32 mouse cellular contexts compared by ENCODE assay signal in genomic region chr3:135590471-135590870, GRCm38 (mm10).
A peak's percentile ranks its signal among the peaks of the same experiment; 100 is the strongest.
DNase-seq lines count a peak whose midpoint lies in the region; ATAC-seq and TF ChIP-seq lines count a peak whose summit lies in the region.
"Had no signal": no experiment of that assay in that cellular context is flagged by ENCODE, and none has a peak within 500 bp of the region (broad histone marks: within the 10 kb centered on the region; RNA-seq: fewer than 3 reads in every experiment).

No protein-coding gene starts in this region.

- H3K9me3 ChIP-seq in liver, embryonic 12.5 days (replicated peaks): no peaks in the 10 kb centered on the region
- H3K9me3 ChIP-seq in intestine, postnatal 0 days (ENCODE audit: control insufficient read depth): no peaks in the 10 kb centered on the region
- no peaks in the 10 kb centered on the region for H3K9me3 ChIP-seq in forebrain, embryonic 16.5 days (ENCODE audit: control insufficient read depth, low read length)
- H3K9me3 ChIP-seq: heart, embryonic 13.5 days; limb, embryonic 12.5 days had no signal

- no peaks in the 10 kb centered on the region for H3K27me3 ChIP-seq in liver, embryonic 12.5 days (replicated peaks)
- no peaks in the 10 kb centered on the region for H3K27me3 ChIP-seq in intestine, postnatal 0 days (replicated peaks; ENCODE audit: control insufficient read depth, insufficient read depth, low read length)
- no peaks in the 10 kb centered on the region for H3K27me3 ChIP-seq in forebrain, embryonic 16.5 days (replicated peaks; ENCODE audit: control insufficient read depth, insufficient read depth, low read length)
- H3K27me3 ChIP-seq: CH12.LX; heart, embryonic 13.5 days; limb, embryonic 12.5 days; Patski had no signal

- peaks cover 22% of the 10 kb centered on the region for H3K4me1 ChIP-seq in liver, embryonic 12.5 days
- no peaks in the 10 kb centered on the region for H3K4me1 ChIP-seq in intestine, postnatal 0 days (replicated peaks; ENCODE audit: control insufficient read depth, insufficient read depth, low read length)
- peaks cover 2% of the 10 kb centered on the region for H3K4me1 ChIP-seq in forebrain, embryonic 16.5 days (replicated peaks; ENCODE audit: control insufficient read depth, insufficient read depth, low read length)

- 37% methylated on average over 4 of the region's 4 CpGs for WGBS in liver, embryonic 12.5 days (ENCODE audit: insufficient replicate concordance)
- WGBS in intestine, postnatal 0 days: 47% methylated on average over 4 of the region's 4 CpGs
- 95% methylated on average over 4 of the region's 4 CpGs for WGBS in forebrain, embryonic 16.5 days

- H3K9ac ChIP-seq in liver, embryonic 12.5 days: no peak overlapping the region
- H3K9ac ChIP-seq in intestine, postnatal 0 days (ENCODE audit: low read depth, low read length): no peak overlapping the region
- H3K9ac ChIP-seq in forebrain, embryonic 16.5 days (replicated peaks; ENCODE audit: low read depth, low read length): no peak overlapping the region
- H3K9ac ChIP-seq: forebrain, postnatal 0 days; heart, embryonic 13.5 days; hindbrain, embryonic 14.5 days; limb, embryonic 12.5 days; liver, embryonic 14.5 days had no signal

- DNase-seq in liver (no peak), MN1 (ENCODE audit: low spot score) (peak; percentile 50)
- DNase-seq in thymus, postnatal 0 days (ENCODE audit: low spot score): no peak
- no peak for DNase-seq in kidney, adult 18-20 months
- DNase-seq: B cell, adult 2 months; cerebellum, adult 11 months; cerebellum, adult 9-11 months; forebrain, postnatal 0 days; heart, postnatal 10 days; kidney, adult 9 months; kidney, postnatal 14 days; lung, adult 2 months; lung, postnatal 10 days; right cerebral cortex, postnatal 4 days; thymus, adult 18-20 months; thymus, postnatal 36 days had no signal

- no peak overlapping the region for H3K4me2 ChIP-seq in liver, embryonic 12.5 days
- no peak overlapping the region for H3K4me2 ChIP-seq in intestine, postnatal 0 days (replicated peaks; ENCODE audit: low read depth)
- no peak overlapping the region for H3K4me2 ChIP-seq in forebrain, embryonic 16.5 days (ENCODE audit: low read length)
- H3K4me2 ChIP-seq: heart, embryonic 13.5 days; hindbrain, embryonic 14.5 days; limb, embryonic 12.5 days; midbrain, embryonic 11.5 days had no signal

- peaks cover 82% of the 10 kb centered on the region for H3K36me3 ChIP-seq in liver, embryonic 12.5 days
- H3K36me3 ChIP-seq in intestine, postnatal 0 days (ENCODE audit: control insufficient read depth, insufficient read depth): peaks cover 80% of the 10 kb centered on the region
- peaks cover 6% of the 10 kb centered on the region for H3K36me3 ChIP-seq in forebrain, embryonic 16.5 days (ENCODE audit: control insufficient read depth, insufficient read depth)

- no peak overlapping the region for H3K4me3 ChIP-seq in liver, embryonic 12.5 days
- H3K4me3 ChIP-seq in intestine, postnatal 0 days (ENCODE audit: low read depth, low read length): no peak overlapping the region
- H3K4me3 ChIP-seq in forebrain, embryonic 16.5 days (replicated peaks; ENCODE audit: low read length): no peak overlapping the region
- H3K4me3 ChIP-seq: erythroblast, embryonic 14.5 days; heart, embryonic 13.5 days; left cerebral cortex, adult 2 months; limb, embryonic 12.5 days had no signal

- TF ChIP-seq CTCF in intestine, postnatal 0 days (IDR thresholded peaks at IDR 0.05; ENCODE audit: low read depth): no peak

- 0 out of 2 replicates have a peak, but pooled peaks have one; percentile 13 for ATAC-seq in liver, embryonic 12.5 days
- 0 out of 2 replicates have a peak, but pooled peaks have one; percentile 34 for ATAC-seq in intestine, postnatal 0 days
- ATAC-seq in forebrain, embryonic 16.5 days: no peak
- ATAC-seq: forebrain, postnatal 0 days; inflammation-experienced regulatory T-cells, adult 6 months; midbrain, embryonic 16.5 days; Patski had no signal

- no peak overlapping the region for H3K27ac ChIP-seq in liver, embryonic 12.5 days
- H3K27ac ChIP-seq in intestine, postnatal 0 days (ENCODE audit: low read depth, low read length): peak overlapping the region; percentile 21; the same call in 1 of the 2 replicates
- no peak overlapping the region for H3K27ac ChIP-seq in forebrain, embryonic 16.5 days (ENCODE audit: low read length)
- H3K27ac ChIP-seq: heart, embryonic 13.5 days; hindbrain, embryonic 14.5 days; left cerebral cortex, adult 2 months; limb, embryonic 12.5 days; liver, embryonic 14.5 days; macrophage; stomach, postnatal 0 days had no signal
